Mouse (Mus musculus) lung, adult 2 months (tissue): ENCODE results near the gene Myo19.

Experiments
- CTCF ChIP-seq: fragments of 200-500 bp; IDR thresholded peaks from 2 replicates; pipeline ENCODE4 v1.5.1; 2011; ENCODE audit warnings: mild to moderate bottlenecking, low read length, control low read depth; ENCODE audit not compliant: insufficient read depth
- POLR2A ChIP-seq: fragments of 200-500 bp; IDR thresholded peaks from 2 replicates; pipeline ENCODE4 v1.6.1; 2011; ENCODE audit warnings: low read depth, mild to moderate bottlenecking, control low read depth, low read length, borderline replicate concordance; ENCODE audit errors: extremely low read depth

DNA sequence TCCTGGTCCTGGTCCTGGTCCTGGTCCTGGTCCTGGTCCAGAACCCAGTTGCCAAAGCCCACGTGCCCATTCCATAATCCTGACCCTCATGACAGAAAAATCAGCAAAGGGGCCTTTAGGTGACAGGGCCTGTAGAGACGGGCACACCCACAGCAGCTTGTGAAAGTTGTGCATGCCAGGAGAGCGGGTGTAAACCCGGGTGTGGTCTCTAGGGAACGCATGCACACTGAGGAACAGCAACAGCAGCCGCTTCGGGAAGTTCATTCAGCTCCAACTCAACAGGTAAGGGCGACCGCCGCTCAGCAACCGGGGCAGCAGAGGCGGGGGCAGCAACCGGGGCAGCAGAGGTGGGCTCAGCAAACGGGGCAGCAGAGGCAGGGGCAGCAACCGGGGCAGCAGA lies 13.2 kb downstream of the Myo19 start:
- TF ChIP-seq POLR2A (no peak), CTCF (no peak)
